Mouse (Mus musculus) kidney, adult 9 months (tissue): Measurements from ENCODE around the gene Acvr1b.

Experiments
- DNase-seq: peaks from one replicate; pipeline ENCODE4 v3.0.0; 2022

The Acvr1b gene

GRCm38 (mm10) chr15:101198218-101198617 is 24.4 kb downstream of the Acvr1b start:
- DNase-seq = peak; percentile 93

- no peak for DNase-seq
These were observed 25.0 kb downstream of the Acvr1b start for GRCm38 (mm10) chr15:101198850-101199249.

- no peak for DNase-seq
These were observed 27.0 kb downstream of the Acvr1b start for GRCm38 (mm10) chr15:101200777-101201295.

GRCm38 (mm10) chr15:101201414-101201813 is 27.5 kb downstream of the Acvr1b start:
- DNase-seq = no peak

GRCm38 (mm10) chr15:101203673-101204072 is 29.8 kb downstream of the Acvr1b start:
- DNase-seq = no peak

GRCm38 (mm10) chr15:101204781-101205180 is 30.9 kb downstream of the Acvr1b start:
- no peak for DNase-seq

GRCm38 (mm10) chr15:101210228-101210627 is 36.4 kb downstream of the Acvr1b start:
- DNase-seq = peak; percentile 71

GRCm38 (mm10) chr15:101210998-101211613 is 37.2 kb downstream of the Acvr1b start:
- no peak for DNase-seq

- peak; percentile 91 for DNase-seq
These were observed 38.6 kb downstream of the Acvr1b start for GRCm38 (mm10) chr15:101212435-101212834.

GRCm38 (mm10) chr15:101215136-101215535 is 41.3 kb downstream of the Acvr1b start:
- DNase-seq = no peak

GRCm38 (mm10) chr15:101216036-101216435 is 42.2 kb downstream of the Acvr1b start:
- peak; percentile 58 for DNase-seq

- no peak for DNase-seq
These were observed 47.0 kb downstream of the Acvr1b start for GRCm38 (mm10) chr15:101220905-101221297.

GRCm38 (mm10) chr15:101221298-101222104 is 47.6 kb downstream of the Acvr1b start:
- peak; percentile 92 for DNase-seq

GRCm38 (mm10) chr15:101222897-101223482 is 49.1 kb downstream of the Acvr1b start:
- no peak for DNase-seq

GRCm38 (mm10) chr15:101223596-101223995 is 49.7 kb downstream of the Acvr1b start:
- no peak for DNase-seq

- peak; percentile 88 for DNase-seq
These were observed 50.4 kb downstream of the Acvr1b start, which contains the start of gene Grasp for GRCm38 (mm10) chr15:101224006-101224906. Gene Grasp, plus strand, starts transcription at chr15:101224188.

GRCm38 (mm10) chr15:101224977-101225376 is 51.1 kb downstream of the Acvr1b start:
- no peak for DNase-seq

GRCm38 (mm10) chr15:101227971-101228370 is 54.1 kb downstream of the Acvr1b start:
- peak; percentile 75 for DNase-seq

GRCm38 (mm10) chr15:101228866-101229590 is 55.2 kb downstream of the Acvr1b start:
- DNase-seq = no peak

GRCm38 (mm10) chr15:101230503-101230902 is 56.6 kb downstream of the Acvr1b start:
- DNase-seq = no peak

GRCm38 (mm10) chr15:101230995-101231647 is 57.3 kb downstream of the Acvr1b start:
- DNase-seq = peak; percentile 64
